Mouse (Mus musculus): ENCODE measurements around the gene Sh2b1.

DNA sequence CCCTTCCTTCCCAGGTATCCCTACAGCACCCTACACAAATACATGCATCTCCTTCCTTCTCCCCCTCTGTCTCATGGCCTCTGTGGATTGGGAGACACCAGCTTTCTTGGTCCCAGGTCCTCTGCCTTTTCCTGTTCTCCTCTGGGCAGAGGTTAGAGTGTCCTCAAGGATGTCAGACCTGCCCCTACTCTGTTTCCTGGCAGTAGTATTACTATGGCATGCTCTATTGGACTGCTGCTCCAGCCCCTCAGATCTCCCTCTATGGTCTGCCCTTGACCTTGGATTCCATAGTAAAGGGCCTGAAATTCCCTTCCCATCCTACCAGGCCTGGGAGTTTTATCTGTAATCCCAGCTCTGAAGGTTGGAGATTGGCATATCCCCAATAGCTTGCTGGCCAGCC lies 45.1 kb downstream of the Sh2b1 start:
- TF ChIP-seq EP300 (IDR thresholded peaks at IDR 0.05; ENCODE audit: insufficient read depth, low read depth, low read length): no peak
- no peak for TF ChIP-seq POLR2A (IDR thresholded peaks at IDR 0.05; ENCODE audit: insufficient read depth, low read length)
- no peak for TF ChIP-seq CTCF (IDR thresholded peaks at IDR 0.05; ENCODE audit: low read depth, low read length)

Measured in ES-Bruce4 (cell line).